Mouse (Mus musculus) cerebellum, adult 9-11 months (tissue): ENCODE measurements around the gene Sos2.
"Not testable (repeated sequence)": the region's sequence is repeated elsewhere in the genome, so short reads cannot be mapped to it uniquely, and the experiment has no call there.

ENCODE experiments used
- DNase-seq: peaks from one replicate; pipeline ENCODE4 v3.0.0; 2022

Sos2 gene

GRCm38 (mm10) chr12:69674576-69675537, 6.8 kb downstream of the Sos2 start:
- DNase-seq, result no peak

GRCm38 (mm10) chr12:69674176-69674575, 7.5 kb downstream of the Sos2 start:
- DNase-seq, result no peak

- DNase-seq, result no peak
Measured at GRCm38 (mm10) chr12:69666721-69667120, 14.9 kb downstream of the Sos2 start.

- DNase-seq, result no peak
Measured at GRCm38 (mm10) chr12:69661658-69662057, 20.0 kb downstream of the Sos2 start.

- DNase-seq, result not testable (repeated sequence)
Measured at GRCm38 (mm10) chr12:69653973-69654372, 27.7 kb downstream of the Sos2 start.

- DNase-seq, result no peak
Measured at GRCm38 (mm10) chr12:69649511-69649910, 32.1 kb downstream of the Sos2 start.

GRCm38 (mm10) chr12:69645821-69646616, 35.6 kb downstream of the Sos2 start:
- DNase-seq, result no peak

GRCm38 (mm10) chr12:69644877-69645276, 36.8 kb downstream of the Sos2 start:
- no peak for DNase-seq

- no peak for DNase-seq
Measured at GRCm38 (mm10) chr12:69642877-69643276, 38.8 kb downstream of the Sos2 start.

GRCm38 (mm10) chr12:69634761-69635160, 46.9 kb downstream of the Sos2 start:
- DNase-seq, result no peak

GRCm38 (mm10) chr12:69618590-69618989, 63.1 kb downstream of the Sos2 start:
- DNase-seq, result not testable (repeated sequence)

GRCm38 (mm10) chr12:69604367-69604766, 77.3 kb downstream of the Sos2 start:
- DNase-seq, result no peak

- no peak for DNase-seq
Measured at GRCm38 (mm10) chr12:69597446-69597845, 84.2 kb downstream of the Sos2 start.

GRCm38 (mm10) chr12:69593130-69593529, 88.5 kb downstream of the Sos2 start:
- no peak for DNase-seq

- DNase-seq, result no peak
Measured at GRCm38 (mm10) chr12:69583270-69583629, 98.4 kb downstream of the Sos2 start.

GRCm38 (mm10) chr12:69582613-69583269, 98.9 kb downstream of the Sos2 start, which contains the start of gene Vcpkmt:
Gene Vcpkmt (minus strand): TSS chr12:69583028.
- DNase-seq, result peak; percentile 89

- no peak for DNase-seq
Measured at GRCm38 (mm10) chr12:69582216-69582612, 99.4 kb downstream of the Sos2 start.

GRCm38 (mm10) chr12:69579623-69580022, 102.0 kb downstream of the Sos2 start:
- DNase-seq, result no peak

GRCm38 (mm10) chr12:69576120-69576627, 105.5 kb downstream of the Sos2 start:
- no peak for DNase-seq

GRCm38 (mm10) chr12:69573916-69574881, 107.5 kb downstream of the Sos2 start:
- peak; percentile 77 for DNase-seq

GRCm38 (mm10) chr12:69573271-69573670, 108.4 kb downstream of the Sos2 start:
- DNase-seq, result no peak

GRCm38 (mm10) chr12:69569926-69570325, 111.7 kb downstream of the Sos2 start:
- DNase-seq, result no peak
